11 mouse cellular contexts compared by ENCODE assay signal in genomic region chr10:80421651-80422472, GRCm38 (mm10). TPM values are rescaled to one million over a fixed set of nuclear protein-coding genes. Genes with fewer than 3 reads are reported as not detected.
DNase-seq lines count a peak whose midpoint lies in the region; ATAC-seq and TF ChIP-seq lines count a peak whose summit lies in the region.
"Had no signal": no experiment of that assay in that cellular context is flagged by ENCODE, and none has a peak within 500 bp of the region (broad histone marks: within the 10 kb centered on the region; RNA-seq: fewer than 3 reads in every experiment).

No protein-coding gene starts in this region.

- H3K36me3 ChIP-seq in hindbrain, embryonic 13.5 days: peaks cover 81% of the 10 kb centered on the region
- peaks cover 42% of the 10 kb centered on the region for H3K36me3 ChIP-seq in hindbrain, embryonic 16.5 days (ENCODE audit: control insufficient read depth, insufficient read depth, low read length)
- peaks cover 95% of the 10 kb centered on the region for H3K36me3 ChIP-seq in liver, embryonic 12.5 days
- H3K36me3 ChIP-seq in kidney, adult 2 months (ENCODE audit: control insufficient read depth, insufficient read depth, low read length): peaks cover 1% of the 10 kb centered on the region; the same call in 1 of the 2 replicates

- H3K27ac ChIP-seq in hindbrain, embryonic 13.5 days: peak overlapping the region; percentile 87
- H3K27ac ChIP-seq in hindbrain, embryonic 16.5 days (ENCODE audit: low read depth, low read length): no peak overlapping the region; the same call in 1 of the 2 replicates
- H3K27ac ChIP-seq in liver, embryonic 12.5 days: peak overlapping the region; percentile 95
- no peak overlapping the region for H3K27ac ChIP-seq in layer of hippocampus, adult 2 months
- no peak overlapping the region for H3K27ac ChIP-seq in kidney, adult 2 months (ENCODE audit: insufficient read depth, low read depth, low read length)
- H3K27ac ChIP-seq: limb, embryonic 13.5 days; neural tube, embryonic 12.5 days had no signal

- TF ChIP-seq POLR2A in kidney, adult 2 months (IDR thresholded peaks at IDR 0.05; ENCODE audit: low read depth, low read length): no peak

- ATAC-seq in hindbrain, embryonic 13.5 days (ENCODE audit: low FRiP score): peak; percentile 52
- no peak for ATAC-seq in hindbrain, embryonic 16.5 days
- peak; percentile 96 for ATAC-seq in liver, embryonic 12.5 days

- no peak for TF ChIP-seq CTCF in layer of hippocampus, adult 2 months (conservative IDR thresholded peaks at IDR 0.05)
- no peak for TF ChIP-seq CTCF in kidney, adult 2 months (conservative IDR thresholded peaks at IDR 0.05; ENCODE audit: insufficient read depth, insufficient read length, low read depth, low read length)

- H3K9ac ChIP-seq in hindbrain, embryonic 13.5 days: peak overlapping the region; percentile 55; the same call in 1 of the 2 replicates
- H3K9ac ChIP-seq in hindbrain, embryonic 16.5 days (ENCODE audit: low read depth, low read length): no peak overlapping the region
- peak overlapping the region; percentile 72 for H3K9ac ChIP-seq in liver, embryonic 12.5 days
- H3K9ac ChIP-seq: limb, embryonic 13.5 days; neural tube, embryonic 12.5 days had no signal

- H3K9me3 ChIP-seq in hindbrain, embryonic 13.5 days: no peaks in the 10 kb centered on the region
- no peaks in the 10 kb centered on the region for H3K9me3 ChIP-seq in hindbrain, embryonic 16.5 days (ENCODE audit: control insufficient read depth, low read length)
- peaks cover 12% of the 10 kb centered on the region for H3K9me3 ChIP-seq in liver, embryonic 12.5 days (replicated peaks)
- H3K9me3 ChIP-seq: limb, embryonic 13.5 days had no signal

- H3K4me2 ChIP-seq in hindbrain, embryonic 13.5 days: peak overlapping the region; percentile 25; the same call in 1 of the 2 replicates
- H3K4me2 ChIP-seq in hindbrain, embryonic 16.5 days (ENCODE audit: low read length): no peak overlapping the region
- peak overlapping the region; percentile 73 for H3K4me2 ChIP-seq in liver, embryonic 12.5 days
- H3K4me2 ChIP-seq: limb, embryonic 13.5 days; neural tube, embryonic 12.5 days had no signal

- H3K4me1 ChIP-seq in hindbrain, embryonic 13.5 days (replicated peaks): peaks cover 70% of the 10 kb centered on the region
- H3K4me1 ChIP-seq in hindbrain, embryonic 16.5 days (ENCODE audit: control insufficient read depth, insufficient read depth, low read depth, low read length): peaks cover 10% of the 10 kb centered on the region
- H3K4me1 ChIP-seq in liver, embryonic 12.5 days: peaks cover 76% of the 10 kb centered on the region
- H3K4me1 ChIP-seq in kidney, adult 2 months (ENCODE audit: control insufficient read depth, insufficient read depth, low read length): no peaks in the 10 kb centered on the region

- peak; percentile 80 for DNase-seq in c-Kit-positive CD71-positive TER-119-positive erythroid progenitor cells, embryonic 14.5 days (ENCODE audit: low spot score)
- peak; percentile 61 to 75 for DNase-seq in spleen, postnatal 36 days (ENCODE audit: low spot score in 2 of 2)
- no peak for DNase-seq in layer of hippocampus, adult 2 months (ENCODE audit: low spot score in 2 of 2)
- DNase-seq in kidney, adult 2 months: no peak
- no peak for DNase-seq in kidney, postnatal 14 days
- DNase-seq: thymus, postnatal 14 days had no signal

- no peaks in the 10 kb centered on the region for H3K27me3 ChIP-seq in hindbrain, embryonic 13.5 days
- no peaks in the 10 kb centered on the region for H3K27me3 ChIP-seq in hindbrain, embryonic 16.5 days (replicated peaks; ENCODE audit: control insufficient read depth, insufficient read depth, low read length)
- no peaks in the 10 kb centered on the region for H3K27me3 ChIP-seq in liver, embryonic 12.5 days (replicated peaks)
- no peaks in the 10 kb centered on the region for H3K27me3 ChIP-seq in kidney, adult 2 months (replicated peaks; ENCODE audit: control insufficient read depth, insufficient read depth, low read length)
- H3K27me3 ChIP-seq: limb, embryonic 13.5 days; neural tube, embryonic 12.5 days had no signal

- WGBS in hindbrain, embryonic 13.5 days: 79% methylated on average over 9 of the region's 9 CpGs
- 67% methylated on average over 9 of the region's 9 CpGs for WGBS in hindbrain, embryonic 16.5 days
- WGBS in liver, embryonic 12.5 days (ENCODE audit: insufficient replicate concordance): 24% methylated on average over 9 of the region's 9 CpGs
- whole genome bisulfite sequencing in kidney, adult 2 months: 87% methylated on average over 9 of the region's 9 CpGs

- H3K4me3 ChIP-seq in hindbrain, embryonic 13.5 days: no peak overlapping the region
- H3K4me3 ChIP-seq in hindbrain, embryonic 16.5 days (ENCODE audit: low read length): no peak overlapping the region
- H3K4me3 ChIP-seq in liver, embryonic 12.5 days: peak overlapping the region; percentile 45
- no peak overlapping the region for H3K4me3 ChIP-seq in layer of hippocampus, adult 2 months
- no peak overlapping the region for H3K4me3 ChIP-seq in kidney, adult 2 months (ENCODE audit: insufficient read depth, low read depth, low read length)
- H3K4me3 ChIP-seq: limb, embryonic 13.5 days; neural tube, embryonic 12.5 days had no signal

RNA-seq across cellular contexts. Expression of gene Tcf3, which starts 11.6 kb away (rescaled TPM):
- polyA plus RNA-seq in hindbrain, embryonic 13.5 days (2015; fragmentation: Nextera tagmentation; extraction: Ambion mirVana): 60.9 and 62.5 TPM in 2 replicates
- 32.5 and 45.3 TPM in 2 replicates for polyA plus RNA-seq in hindbrain, embryonic 16.5 days (2015; fragmentation: Nextera tagmentation; extraction: Ambion mirVana)
- polyA plus RNA-seq in liver, embryonic 12.5 days (2016; fragmentation: Nextera tagmentation; extraction: Ambion mirVana): 110 and 115 TPM in 2 replicates
- total RNA-seq in layer of hippocampus, adult 2 months (2021): 10 to 100 TPM; 27.6 to 31.6 TPM
- 33.3 and 38.6 TPM in 2 replicates for polyA plus RNA-seq in kidney, adult 2 months (2012; rRNA removed)

RNA-seq across cellular contexts. Expression of gene Uqcr11, which starts 15.2 kb away (rescaled TPM):
- polyA plus RNA-seq in hindbrain, embryonic 13.5 days (2015; fragmentation: Nextera tagmentation; extraction: Ambion mirVana): 575 and 577 TPM in 2 replicates
- polyA plus RNA-seq in hindbrain, embryonic 16.5 days (2015; fragmentation: Nextera tagmentation; extraction: Ambion mirVana): 704 and 759 TPM in 2 replicates
- polyA plus RNA-seq in liver, embryonic 12.5 days (2016; fragmentation: Nextera tagmentation; extraction: Ambion mirVana): 594 and 628 TPM in 2 replicates
- total RNA-seq in layer of hippocampus, adult 2 months (2021): 100 to 1,000 TPM; 404 to 413 TPM
- polyA plus RNA-seq in kidney, adult 2 months (2012; rRNA removed): 3,960 and 3,968 TPM in 2 replicates

RNA-seq across cellular contexts. Expression of gene Mbd3, which starts 22.5 kb away (rescaled TPM):
- polyA plus RNA-seq in hindbrain, embryonic 13.5 days (2015; fragmentation: Nextera tagmentation; extraction: Ambion mirVana): 230 TPM in 2 replicates
- 196 and 207 TPM in 2 replicates for polyA plus RNA-seq in hindbrain, embryonic 16.5 days (2015; fragmentation: Nextera tagmentation; extraction: Ambion mirVana)
- 134 and 140 TPM in 2 replicates for polyA plus RNA-seq in liver, embryonic 12.5 days (2016; fragmentation: Nextera tagmentation; extraction: Ambion mirVana)
- total RNA-seq in layer of hippocampus, adult 2 months (2021): 100 to 1,000 TPM; 147 to 149 TPM
- 143 and 151 TPM in 2 replicates for polyA plus RNA-seq in kidney, adult 2 months (2012; rRNA removed)

RNA-seq across cellular contexts. Expression of gene Mex3d, which starts 34.4 kb away (rescaled TPM):
- polyA plus RNA-seq in hindbrain, embryonic 13.5 days (2015; fragmentation: Nextera tagmentation; extraction: Ambion mirVana): 14.8 and 16.5 TPM in 2 replicates
- polyA plus RNA-seq in hindbrain, embryonic 16.5 days (2015; fragmentation: Nextera tagmentation; extraction: Ambion mirVana): 9.1 and 9.2 TPM in 2 replicates
- polyA plus RNA-seq in liver, embryonic 12.5 days (2016; fragmentation: Nextera tagmentation; extraction: Ambion mirVana): 2.1 TPM in 2 replicates
- total RNA-seq in layer of hippocampus, adult 2 months (2021): 10 to 100 TPM; 15.5 to 17.1 TPM
- polyA plus RNA-seq in kidney, adult 2 months (2012; rRNA removed): 7.9 and 11.9 TPM in 2 replicates

Comparison
In these comparisons a context has a peak if more than half of its experiments do, and no peak if none do; other contexts are left out.
1. H3K27ac ChIP-seq: peak in hindbrain, embryonic 13.5 days (single experiment) and liver, embryonic 12.5 days (single experiment); none in hindbrain, embryonic 16.5 days (single experiment), layer of hippocampus, adult 2 months (single experiment) and kidney, adult 2 months (single experiment).
2. DNase-seq: peak in c-Kit-positive CD71-positive TER-119-positive erythroid progenitor cells, embryonic 14.5 days (single experiment) and spleen, postnatal 36 days (2 of 2); none in layer of hippocampus, adult 2 months (0 of 2), kidney, adult 2 months (single experiment) and kidney, postnatal 14 days (single experiment).